Mouse (Mus musculus): ENCODE data around the gene Rhbdf2. TPM values are rescaled to one million over a fixed set of nuclear protein-coding genes. Genes with fewer than 3 reads are reported as not detected.
A peak's percentile ranks its signal among the peaks of the same experiment; 100 is the strongest.
"Not testable (repeated sequence)": the region's sequence is repeated elsewhere in the genome, so short reads cannot be mapped to it uniquely, and the experiment has no call there.

Gene Rhbdf2
- polyA plus RNA-seq (2015; fragmentation: Nextera tagmentation; extraction: Ambion mirVana) = 6.7 and 10.4 TPM in 2 replicates

DNA sequence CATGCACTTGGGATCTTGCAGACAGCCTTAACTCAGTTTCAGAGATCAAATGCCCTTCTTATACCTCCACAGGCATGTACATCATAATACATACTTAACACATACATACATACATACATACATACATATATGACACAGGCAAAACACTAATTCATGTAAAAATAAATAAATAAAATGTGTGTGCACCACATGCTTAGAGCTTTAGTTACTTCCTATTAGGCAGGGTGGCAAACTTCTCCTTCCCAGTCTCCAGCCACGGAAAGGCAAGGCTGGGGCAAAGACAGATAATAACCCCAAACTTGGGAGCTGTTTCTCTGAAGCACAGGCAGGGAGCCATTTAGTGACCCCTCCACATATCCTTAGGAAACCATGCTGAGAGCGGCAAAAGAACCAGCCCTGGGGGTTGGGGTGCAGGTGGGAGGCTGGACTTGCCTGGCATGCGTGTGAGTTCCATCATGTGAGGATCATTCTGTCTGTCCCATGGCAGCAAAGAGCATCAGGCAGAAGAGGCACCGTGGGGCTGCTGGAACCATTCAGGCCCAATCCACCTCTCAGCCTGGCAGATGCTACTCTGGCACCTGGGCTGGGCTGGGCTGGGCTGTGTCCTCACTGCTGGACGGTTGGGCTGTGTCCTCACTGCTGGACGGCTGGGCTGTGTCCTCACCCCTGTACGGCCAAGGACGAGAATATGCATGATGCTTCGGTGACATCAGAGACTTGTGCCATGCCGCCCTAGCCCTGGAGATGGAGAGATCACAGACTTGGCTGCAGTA, at the start of gene Rhbdf2:
TSS of gene Rhbdf2 (minus strand) at position 721 of the 773 bp plus-strand sequence.
- peak within 1 kb of the TSS; percentile 48 for H3K27ac ChIP-seq
- H3K4me1 ChIP-seq (replicated peaks) = peaks cover 63% of the 10 kb centered on the region
- H3K4me2 ChIP-seq = no peak within 1 kb of the TSS
- H3K4me3 ChIP-seq = no peak within 1 kb of the TSS
- H3K36me3 ChIP-seq = no peaks in the 10 kb centered on the region
- no peaks in the 10 kb centered on the region for H3K9me3 ChIP-seq (replicated peaks)
- ATAC-seq (replicated peaks; ENCODE audit: insufficient number of reproducible peaks, insufficient read depth, low FRiP score, low read depth) = no peak
- no peak within 1 kb of the TSS for H3K9ac ChIP-seq
- WGBS = 39% methylated on average over 10 of the region's 10 CpGs
- no peaks in the 10 kb centered on the region for H3K27me3 ChIP-seq

GRCm38 (mm10) chr11:116676175-116676976, 49.6 kb upstream of the Rhbdf2 start:
- Histone ChIP-seq H3K27ac (no peak overlapping the region), H3K27me3 (no peaks in the 10 kb centered on the region), H3K4me3 (no peak overlapping the region), H3K9me3 (replicated peaks) (no peaks in the 10 kb centered on the region), H3K4me2 (no peak overlapping the region), H3K9ac (no peak overlapping the region), H3K4me1 (replicated peaks) (peaks cover 35% of the 10 kb centered on the region), H3K36me3 (peaks cover 52% of the 10 kb centered on the region)
- ATAC-seq (replicated peaks; ENCODE audit: insufficient number of reproducible peaks, insufficient read depth, low FRiP score, low read depth) = no peak
- WGBS = 84% methylated on average over 14 of the region's 14 CpGs

DNA sequence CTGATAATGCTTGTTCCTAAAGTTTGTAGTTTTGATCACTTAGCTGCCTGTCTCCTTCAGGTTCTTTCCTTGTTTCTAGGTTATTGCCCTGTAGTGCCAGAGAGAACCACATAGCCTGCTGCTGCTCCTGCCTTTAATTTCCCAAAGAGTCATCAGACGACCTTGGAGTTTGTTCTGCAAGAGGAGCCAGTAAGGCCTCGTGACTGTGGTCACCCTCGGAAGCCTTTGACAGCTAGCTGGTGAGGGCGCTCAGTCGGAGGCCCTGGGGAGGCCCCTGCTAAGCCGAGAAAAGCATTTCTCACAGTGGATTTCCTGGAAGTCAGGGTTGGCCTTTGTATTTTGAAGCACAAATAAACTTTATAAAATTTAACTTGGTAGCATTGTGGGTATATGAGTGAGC, 48.6 kb upstream of the Rhbdf2 start:
- not testable (repeated sequence) for ATAC-seq (replicated peaks; ENCODE audit: insufficient number of reproducible peaks, insufficient read depth, low FRiP score, low read depth); H3K4me3 ChIP-seq; H3K9me3 ChIP-seq (replicated peaks); H3K27me3 ChIP-seq; H3K4me2 ChIP-seq; H3K9ac ChIP-seq
- Histone ChIP-seq H3K4me1 (replicated peaks) (peaks cover 43% of the 10 kb centered on the region), H3K36me3 (peaks cover 48% of the 10 kb centered on the region), H3K27ac (peak overlapping the region; percentile 60)
- WGBS = 39% methylated on average over 6 of the region's 6 CpGs

DNA sequence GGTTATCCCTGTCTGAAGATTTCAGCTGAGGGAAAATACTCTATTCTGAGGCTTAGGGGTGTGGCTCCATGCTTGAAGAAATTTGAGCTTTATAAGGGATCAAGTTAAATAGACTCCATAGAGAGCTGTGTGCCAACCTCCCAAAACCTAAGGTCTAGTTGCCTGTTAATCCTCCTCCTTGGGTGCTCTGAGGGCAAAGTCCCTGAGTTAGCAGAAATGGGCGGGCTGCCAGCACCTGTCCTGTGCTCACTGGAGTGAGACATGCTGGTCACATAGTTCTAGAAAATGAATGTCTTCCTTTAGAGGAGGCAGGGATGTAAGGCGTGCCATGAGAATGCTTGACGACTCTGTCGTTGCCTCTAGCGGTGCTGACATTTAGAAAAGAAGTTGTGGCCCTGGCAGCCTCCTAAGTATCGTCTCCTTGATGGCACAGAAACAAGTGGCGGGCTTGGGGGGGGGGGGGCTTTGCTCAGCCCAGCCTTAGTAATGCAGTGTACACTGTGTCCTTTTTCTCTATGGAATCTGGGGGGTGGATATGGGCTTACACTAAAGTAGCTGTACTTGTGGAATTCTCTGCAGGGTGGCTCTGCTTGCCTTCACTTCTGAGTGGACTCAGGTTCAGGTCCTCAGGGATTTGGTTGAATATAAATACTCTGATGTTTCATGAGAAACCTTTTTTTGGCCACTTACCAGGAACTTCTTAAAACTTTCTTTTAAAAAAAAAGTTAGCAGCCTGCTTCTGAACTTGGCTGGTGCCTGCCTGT, 48.0 kb upstream of the Rhbdf2 start:
- Histone ChIP-seq H3K4me3 (no peak overlapping the region), H3K9me3 (replicated peaks) (no peaks in the 10 kb centered on the region), H3K4me1 (replicated peaks) (peaks cover 43% of the 10 kb centered on the region), H3K4me2 (no peak overlapping the region), H3K36me3 (peaks cover 48% of the 10 kb centered on the region), H3K9ac (no peak overlapping the region), H3K27ac (peak overlapping the region; percentile 60), H3K27me3 (no peaks in the 10 kb centered on the region)
- no peak for ATAC-seq (replicated peaks; ENCODE audit: insufficient number of reproducible peaks, insufficient read depth, low FRiP score, low read depth)
- WGBS = 57% methylated on average over 7 of the region's 7 CpGs

- WGBS = 85% methylated on average over 2 of the region's 2 CpGs
- H3K9ac ChIP-seq = no peak overlapping the region
- H3K27me3 ChIP-seq = no peaks in the 10 kb centered on the region
- peak overlapping the region; percentile 79 for H3K4me2 ChIP-seq
- H3K27ac ChIP-seq = no peak overlapping the region
- H3K36me3 ChIP-seq = peaks cover 48% of the 10 kb centered on the region
- H3K9me3 ChIP-seq (replicated peaks) = no peaks in the 10 kb centered on the region
- H3K4me1 ChIP-seq (replicated peaks) = peaks cover 47% of the 10 kb centered on the region
- 0 out of 2 replicates have a peak overlapping the region, but pooled peaks have one; percentile 91 for H3K4me3 ChIP-seq
- no peak for ATAC-seq (replicated peaks; ENCODE audit: insufficient number of reproducible peaks, insufficient read depth, low FRiP score, low read depth)
Observed at GRCm38 (mm10) chr11:116673410-116673809, 46.6 kb upstream of the Rhbdf2 start.

- Histone ChIP-seq H3K27me3 (no peaks in the 10 kb centered on the region), H3K4me1 (replicated peaks) (peaks cover 53% of the 10 kb centered on the region), H3K36me3 (peaks cover 47% of the 10 kb centered on the region), H3K4me2 (peak overlapping the region; percentile 79), H3K9ac (peak overlapping the region; percentile 88), H3K9me3 (replicated peaks) (no peaks in the 10 kb centered on the region), H3K27ac (no peak overlapping the region), H3K4me3 (peak overlapping the region; percentile 91)
- WGBS = 16% methylated on average over 7 of the region's 7 CpGs
- ATAC-seq (replicated peaks; ENCODE audit: insufficient number of reproducible peaks, insufficient read depth, low FRiP score, low read depth) = no peak
Observed at GRCm38 (mm10) chr11:116672595-116672994, 45.8 kb upstream of the Rhbdf2 start.

GRCm38 (mm10) chr11:116671845-116672434, 45.1 kb upstream of the Rhbdf2 start:
- Histone ChIP-seq H3K27me3 (no peaks in the 10 kb centered on the region), H3K9ac (peak overlapping the region; percentile 88), H3K4me3 (peak overlapping the region; percentile 91), H3K9me3 (replicated peaks) (no peaks in the 10 kb centered on the region), H3K4me2 (peak overlapping the region; percentile 79), H3K27ac (peak overlapping the region; percentile 79), H3K36me3 (peaks cover 40% of the 10 kb centered on the region), H3K4me1 (replicated peaks) (peaks cover 53% of the 10 kb centered on the region)
- 0% methylated on average over 24 of the region's 24 CpGs for WGBS
- no peak for ATAC-seq (replicated peaks; ENCODE audit: insufficient number of reproducible peaks, insufficient read depth, low FRiP score, low read depth)

DNA sequence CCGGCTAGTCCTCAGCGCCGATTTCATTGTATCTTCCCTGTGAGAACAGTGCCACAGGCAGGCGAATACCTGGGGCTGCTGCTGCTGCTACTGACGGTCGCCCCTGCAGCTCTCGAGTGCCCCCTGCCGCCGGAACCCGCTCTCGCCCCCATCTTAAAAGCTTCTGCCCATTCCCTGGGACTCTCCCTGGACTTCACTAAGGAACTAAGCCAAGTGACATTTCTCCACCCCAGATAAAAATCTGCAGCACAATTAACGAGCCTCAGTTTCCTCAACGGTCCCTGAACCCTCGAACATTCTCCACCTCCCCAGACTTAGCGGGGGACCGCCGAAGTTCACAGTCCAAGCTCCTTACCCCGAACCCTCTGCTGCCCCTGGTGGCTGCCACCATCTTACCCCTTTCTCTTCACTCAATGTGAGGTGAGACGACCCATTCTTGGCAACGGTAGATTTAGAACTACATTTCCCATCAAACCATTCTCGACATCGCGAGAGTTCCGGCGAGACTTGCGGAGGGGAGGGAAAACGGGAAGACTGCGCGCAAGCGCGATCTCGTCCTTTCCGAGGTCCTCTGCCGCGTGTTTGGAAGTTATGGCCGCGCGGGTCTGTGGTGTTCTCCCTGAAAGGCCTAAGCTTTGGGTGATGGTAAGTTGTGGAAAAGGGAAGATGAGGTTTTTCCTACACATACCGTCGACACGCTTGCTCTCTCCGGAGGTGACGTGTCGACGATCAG, 44.5 kb upstream of the Rhbdf2 start:
- WGBS = under 1% methylated on average over 45 of the region's 45 CpGs
- Histone ChIP-seq H3K4me2 (peak overlapping the region; percentile 79), H3K4me3 (peak overlapping the region; percentile 91), H3K36me3 (peaks cover 34% of the 10 kb centered on the region), H3K9ac (peak overlapping the region; percentile 88), H3K9me3 (replicated peaks) (no peaks in the 10 kb centered on the region), H3K27ac (peak overlapping the region; percentile 79), H3K4me1 (replicated peaks) (peaks cover 53% of the 10 kb centered on the region), H3K27me3 (no peaks in the 10 kb centered on the region)
- ATAC-seq (replicated peaks; ENCODE audit: insufficient number of reproducible peaks, insufficient read depth, low FRiP score, low read depth) = peak; percentile 88

DNA sequence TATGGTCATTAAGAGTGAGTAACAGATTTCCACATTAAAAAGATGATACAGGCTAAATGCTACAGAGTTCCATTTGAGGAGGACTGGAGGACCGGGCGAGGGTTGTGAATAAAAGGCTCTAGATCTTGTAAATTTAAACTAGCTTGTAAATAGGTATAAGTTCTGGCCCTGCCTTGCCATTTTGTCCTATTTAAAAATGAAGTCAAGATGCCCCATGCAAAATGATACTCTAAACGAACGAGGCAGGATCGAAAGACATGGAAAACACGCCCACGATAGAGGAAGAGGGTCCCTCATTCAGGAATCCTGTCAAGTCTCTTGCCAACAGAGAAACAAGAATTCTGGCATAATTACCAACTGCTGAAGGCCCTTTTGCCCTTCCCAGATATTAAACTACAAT, 43.6 kb upstream of the Rhbdf2 start:
- H3K9ac ChIP-seq = no peak overlapping the region
- no peaks in the 10 kb centered on the region for H3K27me3 ChIP-seq
- ATAC-seq (replicated peaks; ENCODE audit: insufficient number of reproducible peaks, insufficient read depth, low FRiP score, low read depth) = no peak
- no peaks in the 10 kb centered on the region for H3K9me3 ChIP-seq (replicated peaks)
- H3K4me1 ChIP-seq (replicated peaks) = peaks cover 51% of the 10 kb centered on the region
- WGBS = 77% methylated on average over 7 of the region's 7 CpGs
- no peak overlapping the region for H3K27ac ChIP-seq
- H3K36me3 ChIP-seq = peaks cover 25% of the 10 kb centered on the region
- H3K4me3 ChIP-seq = no peak overlapping the region
- H3K4me2 ChIP-seq = no peak overlapping the region

DNA sequence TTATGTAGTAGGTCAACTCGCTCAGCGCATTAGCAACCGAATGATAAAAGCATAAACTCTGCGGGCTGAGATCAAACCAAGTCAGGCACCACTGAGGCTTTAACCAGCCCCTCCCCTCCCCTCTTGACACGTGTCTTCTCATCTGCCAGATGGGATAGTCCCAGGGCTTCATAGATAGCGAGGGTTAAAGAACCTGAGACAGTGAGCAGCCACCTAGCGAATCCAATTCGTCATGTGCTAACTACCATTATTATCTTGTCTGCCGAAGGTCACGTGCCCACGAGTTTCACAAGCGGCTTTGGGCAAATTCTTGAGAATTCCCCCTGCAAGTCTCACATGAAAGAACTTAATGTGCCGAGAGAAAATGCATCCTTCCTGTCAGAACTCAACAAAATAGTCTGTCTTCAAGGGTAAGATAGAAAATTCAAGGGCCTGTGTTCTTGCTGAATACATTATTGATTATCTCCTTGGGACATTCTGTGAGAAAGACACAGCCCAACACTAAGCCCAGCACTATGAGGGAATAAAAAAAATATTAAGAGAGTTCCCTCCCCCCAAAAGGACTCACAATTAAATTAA, 43.1 kb upstream of the Rhbdf2 start:
- no peak overlapping the region for H3K9ac ChIP-seq
- no peaks in the 10 kb centered on the region for H3K27me3 ChIP-seq
- no peaks in the 10 kb centered on the region for H3K9me3 ChIP-seq (replicated peaks)
- H3K4me3 ChIP-seq = no peak overlapping the region
- no peak for ATAC-seq (replicated peaks; ENCODE audit: insufficient number of reproducible peaks, insufficient read depth, low FRiP score, low read depth)
- no peak overlapping the region for H3K27ac ChIP-seq
- H3K36me3 ChIP-seq = peaks cover 20% of the 10 kb centered on the region
- 47% methylated on average over 13 of the region's 13 CpGs for WGBS
- no peak overlapping the region for H3K4me2 ChIP-seq
- peaks cover 46% of the 10 kb centered on the region for H3K4me1 ChIP-seq (replicated peaks)

Data from heart, embryonic 15.5 days (tissue).